Mouse (Mus musculus): ENCODE measurements around the gene Cops4.

Gene Cops4

GRCm38 (mm10) chr5:100518049-100519026, at the start of gene Cops4:
Gene Cops4, plus strand, starts transcription at chr5:100518309.
- DNase-seq: peak; percentile 90

- no peak for DNase-seq
Observed at GRCm38 (mm10) chr5:100476328-100476727, 41.8 kb upstream of the Cops4 start.

GRCm38 (mm10) chr5:100477604-100478003, 40.5 kb upstream of the Cops4 start:
- no peak for DNase-seq

GRCm38 (mm10) chr5:100483569-100483968, 34.5 kb upstream of the Cops4 start:
- DNase-seq: no peak

GRCm38 (mm10) chr5:100487120-100487519, 31.0 kb upstream of the Cops4 start:
- no peak for DNase-seq

- no peak for DNase-seq
Observed at GRCm38 (mm10) chr5:100488231-100488630, 29.9 kb upstream of the Cops4 start.

- DNase-seq: no peak
Observed at GRCm38 (mm10) chr5:100489340-100489739, 28.8 kb upstream of the Cops4 start.

- no peak for DNase-seq
Observed at GRCm38 (mm10) chr5:100491704-100492103, 26.4 kb upstream of the Cops4 start.

GRCm38 (mm10) chr5:100498436-100499180, 19.5 kb upstream of the Cops4 start:
- peak; percentile 75 for DNase-seq

- no peak for DNase-seq
Observed at GRCm38 (mm10) chr5:100499243-100499642, 18.9 kb upstream of the Cops4 start.

- peak; percentile 42 for DNase-seq
Observed at GRCm38 (mm10) chr5:100499831-100500304, 18.2 kb upstream of the Cops4 start.

GRCm38 (mm10) chr5:100500458-100500961, 17.6 kb upstream of the Cops4 start, which contains the start of gene Lin54:
Gene Lin54, minus strand, starts transcription at chr5:100500639.
- DNase-seq: peak; percentile 87

- no peak for DNase-seq
Observed at GRCm38 (mm10) chr5:100501267-100501666, 16.8 kb upstream of the Cops4 start.

- DNase-seq: no peak
Observed at GRCm38 (mm10) chr5:100509247-100509646, 8.9 kb upstream of the Cops4 start.

GRCm38 (mm10) chr5:100512576-100512975, 5.5 kb upstream of the Cops4 start:
- DNase-seq: no peak

GRCm38 (mm10) chr5:100519027-100519411, 910 bp downstream of the Cops4 start:
- no peak for DNase-seq

GRCm38 (mm10) chr5:100520223-100520622, 2.1 kb downstream of the Cops4 start:
- no peak for DNase-seq

GRCm38 (mm10) chr5:100523331-100523730, 5.2 kb downstream of the Cops4 start:
- no peak for DNase-seq

- no peak for DNase-seq
Observed at GRCm38 (mm10) chr5:100524921-100525320, 6.8 kb downstream of the Cops4 start.

GRCm38 (mm10) chr5:100525620-100526019, 7.5 kb downstream of the Cops4 start:
- DNase-seq: no peak

GRCm38 (mm10) chr5:100526164-100526563, 8.1 kb downstream of the Cops4 start:
- DNase-seq: no peak

- DNase-seq: no peak
Observed at GRCm38 (mm10) chr5:100535826-100536225, 17.7 kb downstream of the Cops4 start.

GRCm38 (mm10) chr5:100536638-100537037, 18.5 kb downstream of the Cops4 start:
- DNase-seq: no peak
